Mouse (Mus musculus) kidney, adult 2 months (tissue): Measurements from ENCODE around the gene Kcnb1.

Source experiments
- CTCF ChIP-seq: fragments of 200-500 bp; conservative IDR thresholded peaks from 2 replicates; pipeline ENCODE4 v1.5.1; 2011; ENCODE audit warnings: low read depth, mild to moderate bottlenecking, control low read depth, low read length, moderate library complexity, mixed read lengths; ENCODE audit not compliant: insufficient read depth, insufficient read length
- POLR2A ChIP-seq: fragments of 200-500 bp; IDR thresholded peaks from one replicate; pipeline ENCODE4 v1.6.1; 2011; ENCODE audit warnings: low read depth, low read length, control low read depth

GRCm38 (mm10) chr2:167118046-167118445, 71.9 kb downstream of the Kcnb1 start:
- no peak for TF ChIP-seq CTCF
- no peak for TF ChIP-seq POLR2A
